Mouse (Mus musculus) embryonic facial prominence, embryonic 10.5 days (tissue): Measurements from ENCODE around the gene Lama4. TPM values are rescaled to one million over a fixed set of nuclear protein-coding genes. Genes with fewer than 3 reads are reported as not detected.

Source experiments
- DNase-seq: peaks from one replicate; pipeline ENCODE4 v3.0.0-alpha.2; 2017; ENCODE audit warnings: low spot score
- H3K27ac ChIP-seq: fragments of 300-500 bp; sonication (generic); replicated peaks from 2 replicates; pipeline ENCODE4 v1.5.1; 2016; ENCODE audit warnings: mild to moderate bottlenecking
- H3K27me3 ChIP-seq: fragments of 300-500 bp; sonication (generic); replicated peaks from 2 replicates; pipeline ENCODE4 v1.6.1; 2016; ENCODE audit warnings: low read depth, mild to moderate bottlenecking; ENCODE audit not compliant: poor library complexity, severe bottlenecking
- H3K36me3 ChIP-seq: fragments of 300-500 bp; sonication (generic); replicated peaks from 2 replicates; pipeline ENCODE4 v1.6.1; 2016; ENCODE audit warnings: mild to moderate bottlenecking, moderate library complexity
- H3K4me1 ChIP-seq: fragments of 300-500 bp; sonication (generic); 2 replicates; pipeline ENCODE4 v1.6.1; 2016
- H3K4me3 ChIP-seq: fragments of 300-500 bp; sonication (generic); 2 replicates; pipeline ENCODE4 v1.5.1; 2016; ENCODE audit warnings: mild to moderate bottlenecking, moderate library complexity
- H3K9me3 ChIP-seq: fragments of 300-500 bp; sonication (generic); 2 replicates; pipeline ENCODE4 v1.6.1; 2016; ENCODE audit warnings: mild to moderate bottlenecking
- WGBS: fragments of 180-500 bp; shearing (Covaris S2); methylation state at CpG from one replicate; pipeline ENCODE4 v1.1.7; 2016; 5-methylcytosine and 5-hydroxymethylcytosine counted together
- polyA plus RNA-seq: library from polyadenylated mRNA; unstranded; fragments of >200 nt; fragmentation: Nextera tagmentation; extraction: Ambion mirVana; gene quantifications from 2 replicates; pipeline ENCODE4 v1.2.1, GENCODE M21; 2016

Gene Lama4
- polyA plus RNA-seq: 19.9 and 25.3 TPM in 2 replicates

DNA sequence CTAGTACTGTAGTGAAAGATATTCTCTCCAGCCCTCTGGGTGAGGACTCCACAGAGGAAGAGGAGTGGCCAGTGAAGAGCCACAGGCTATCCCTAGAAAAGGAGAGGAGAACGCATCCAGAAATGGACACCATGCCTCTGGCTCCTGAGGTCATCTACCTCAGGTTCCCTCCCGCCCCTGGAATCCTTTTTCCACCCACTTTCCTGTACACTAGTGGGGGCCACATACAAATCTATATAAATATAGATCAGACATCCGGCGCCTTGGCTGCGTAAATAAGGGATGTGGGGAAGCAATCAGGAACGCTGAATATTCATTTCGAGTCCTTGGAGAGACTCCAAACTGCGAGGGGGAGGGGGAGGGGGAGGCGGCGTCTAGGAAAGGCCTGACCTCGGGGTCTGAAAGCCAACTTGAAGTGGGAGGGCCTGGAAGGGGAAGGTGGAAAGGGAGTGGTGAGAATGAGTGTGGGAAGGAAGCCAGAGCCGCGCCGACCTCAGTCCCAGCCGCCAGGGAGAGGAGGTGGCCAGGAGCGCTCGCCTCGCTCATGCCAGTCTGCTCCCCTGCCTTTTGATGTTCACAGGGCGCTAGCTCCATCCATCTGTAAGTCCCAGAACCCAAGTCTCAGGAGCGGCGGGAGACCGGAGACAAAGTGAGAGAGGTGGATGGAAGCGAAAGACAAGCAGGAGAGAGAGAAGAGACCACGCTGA lies at the start of gene Lama4:
Gene Lama4, plus strand, starts transcription at position 441 of the 707 bp plus-strand sequence.
- Histone ChIP-seq H3K4me1 (peaks cover 32% of the 10 kb centered on the region), H3K36me3 (no peaks in the 10 kb centered on the region), H3K27ac (peak within 1 kb of the TSS; percentile 84), H3K9me3 (no peaks in the 10 kb centered on the region), H3K4me3 (peak within 1 kb of the TSS; percentile 61), H3K27me3 (0 out of 2 replicates have a peak, but pooled peaks cover 5% of the 10 kb centered on the region)
- 6% methylated on average over 24 of the region's 24 CpGs for WGBS
- peak; percentile 79 for DNase-seq

- WGBS: 80% methylated on average over 4 of the region's 4 CpGs
- no peak overlapping the region for H3K4me3 ChIP-seq
- peaks cover 5% of the 10 kb centered on the region; the same call in 1 of the 2 replicates for H3K4me1 ChIP-seq
- no peaks in the 10 kb centered on the region for H3K9me3 ChIP-seq
- H3K27me3 ChIP-seq: no peaks in the 10 kb centered on the region
- no peaks in the 10 kb centered on the region for H3K36me3 ChIP-seq
- H3K27ac ChIP-seq: no peak overlapping the region
- DNase-seq: no peak
These were observed 49.2 kb upstream of the Lama4 start for GRCm38 (mm10) chr10:38916027-38916617.

DNA sequence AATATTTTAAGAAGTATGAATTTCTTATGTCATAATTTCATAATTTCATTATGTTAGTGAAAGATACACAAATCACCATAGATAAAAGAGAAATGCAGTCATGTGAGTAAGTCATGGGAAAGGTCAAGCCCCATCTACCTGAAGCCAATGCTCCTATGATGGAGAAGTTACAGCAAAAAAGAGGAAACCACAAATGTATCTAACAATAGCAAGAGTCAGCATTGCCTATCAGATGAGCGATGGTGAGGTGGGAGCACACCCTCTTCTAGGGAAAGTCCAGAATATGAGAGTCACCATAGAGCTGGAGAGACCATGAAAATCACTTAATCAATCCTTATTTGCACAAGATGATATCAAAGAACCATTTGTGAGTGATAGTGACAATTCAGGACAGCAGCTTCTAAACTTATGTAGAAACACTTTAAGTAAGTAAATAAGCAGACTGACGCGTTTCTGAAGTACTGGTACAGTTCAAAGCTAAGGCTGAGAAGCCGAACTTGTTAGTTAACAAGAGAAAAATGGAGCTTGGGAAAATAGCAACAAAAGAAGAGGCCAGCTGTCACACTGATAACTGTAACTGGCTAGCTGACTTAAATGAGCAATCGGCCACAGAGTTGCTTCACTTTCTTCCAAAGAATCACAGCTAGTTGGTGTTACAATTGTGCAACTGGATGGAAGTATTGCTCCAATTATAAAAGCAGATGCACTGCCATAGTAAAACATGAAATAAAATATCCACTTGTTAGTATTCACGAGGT lies 36.2 kb upstream of the Lama4 start:
- no peaks in the 10 kb centered on the region for H3K9me3 ChIP-seq
- H3K4me3 ChIP-seq: no peak overlapping the region
- no peak for DNase-seq
- 91% methylated on average over 6 of the region's 6 CpGs for WGBS
- H3K4me1 ChIP-seq: no peaks in the 10 kb centered on the region
- no peak overlapping the region for H3K27ac ChIP-seq
- H3K36me3 ChIP-seq: no peaks in the 10 kb centered on the region
- H3K27me3 ChIP-seq: no peaks in the 10 kb centered on the region

DNA sequence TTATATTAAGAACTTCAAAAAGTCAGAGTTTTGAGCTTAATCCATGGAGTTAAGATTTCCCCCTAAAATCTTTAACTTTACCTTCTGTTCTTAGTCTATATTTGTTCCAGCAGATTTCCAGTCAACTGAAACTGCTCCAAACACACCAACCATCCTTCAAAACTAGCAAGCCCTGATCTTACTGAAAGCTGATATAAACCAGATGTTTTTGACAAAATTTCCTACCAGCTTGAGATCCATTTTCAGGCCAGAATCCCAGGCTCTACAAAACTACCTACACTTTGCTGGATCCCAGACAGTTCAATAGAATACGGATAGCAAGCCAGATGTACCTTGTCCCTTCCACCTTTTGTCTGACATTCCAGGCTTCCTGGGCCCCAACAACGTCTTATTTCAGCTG lies 20.6 kb upstream of the Lama4 start:
- Histone ChIP-seq H3K27ac (no peak overlapping the region), H3K4me1 (0 out of 2 replicates have a peak, but pooled peaks cover 2% of the 10 kb centered on the region), H3K9me3 (no peaks in the 10 kb centered on the region), H3K27me3 (no peaks in the 10 kb centered on the region), H3K36me3 (no peaks in the 10 kb centered on the region), H3K4me3 (no peak overlapping the region)
- 64% methylated on average over 2 of the region's 2 CpGs for WGBS
- DNase-seq: no peak

- Histone ChIP-seq H3K36me3 (no peaks in the 10 kb centered on the region), H3K27me3 (0 out of 2 replicates have a peak, but pooled peaks cover 5% of the 10 kb centered on the region), H3K9me3 (no peaks in the 10 kb centered on the region), H3K27ac (no peak overlapping the region), H3K4me1 (peaks cover 19% of the 10 kb centered on the region), H3K4me3 (no peak overlapping the region)
- 70% methylated on average over 2 of the region's 2 CpGs for WGBS
- DNase-seq: no peak
These were observed 3.4 kb upstream of the Lama4 start for GRCm38 (mm10) chr10:38961920-38962319.

- H3K4me1 ChIP-seq: peaks cover 32% of the 10 kb centered on the region
- DNase-seq: no peak
- H3K9me3 ChIP-seq: no peaks in the 10 kb centered on the region
- no peak overlapping the region; the same call in 1 of the 2 replicates for H3K27ac ChIP-seq
- H3K36me3 ChIP-seq: no peaks in the 10 kb centered on the region
- H3K27me3 ChIP-seq: 0 out of 2 replicates have a peak, but pooled peaks cover 5% of the 10 kb centered on the region
- peak overlapping the region; percentile 61; the same call in 1 of the 2 replicates for H3K4me3 ChIP-seq
- WGBS: 57% methylated on average over 4 of the region's 4 CpGs
These were observed 618 bp upstream of the Lama4 start for GRCm38 (mm10) chr10:38964719-38965074.

- H3K27ac ChIP-seq: peak overlapping the region; percentile 84
- peak; percentile 52 for DNase-seq
- WGBS: 3% methylated on average over 14 of the region's 14 CpGs
These were observed 542 bp downstream of the Lama4 start for GRCm38 (mm10) chr10:38965857-38966256.

DNA sequence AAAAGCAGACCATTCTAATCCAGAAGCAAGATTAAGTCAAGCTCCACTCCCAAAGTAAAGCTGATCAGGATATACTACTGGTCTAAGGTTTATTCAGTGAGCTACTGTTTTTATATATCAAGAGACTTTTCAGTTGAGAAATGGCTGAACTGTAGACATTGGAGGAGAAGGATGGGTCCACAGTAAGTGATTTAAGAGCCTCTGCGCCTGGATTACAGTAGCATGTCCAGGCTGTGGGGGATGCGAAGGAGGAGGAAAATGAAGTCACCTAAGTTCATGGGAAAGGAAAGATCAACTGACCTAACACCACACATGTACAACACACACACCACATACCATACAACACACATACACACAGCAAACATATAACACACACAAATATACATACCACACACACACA lies 1.3 kb downstream of the Lama4 start:
- 77% methylated on average over 2 of the region's 2 CpGs for WGBS
- Histone ChIP-seq H3K27me3 (0 out of 2 replicates have a peak, but pooled peaks cover 5% of the 10 kb centered on the region), H3K4me1 (peaks cover 32% of the 10 kb centered on the region), H3K9me3 (no peaks in the 10 kb centered on the region), H3K4me3 (peak overlapping the region; percentile 61), H3K36me3 (no peaks in the 10 kb centered on the region), H3K27ac (no peak overlapping the region)
- no peak for DNase-seq

More at GRCm38 (mm10) chr10:38965857-38966256, 542 bp downstream of the Lama4 start:
- H3K4me1 ChIP-seq: peaks cover 32% of the 10 kb centered on the region
- no peaks in the 10 kb centered on the region for H3K9me3 ChIP-seq
- H3K27me3 ChIP-seq: 0 out of 2 replicates have a peak, but pooled peaks cover 5% of the 10 kb centered on the region
- no peaks in the 10 kb centered on the region for H3K36me3 ChIP-seq
- H3K4me3 ChIP-seq: peak overlapping the region; percentile 61

DNA sequence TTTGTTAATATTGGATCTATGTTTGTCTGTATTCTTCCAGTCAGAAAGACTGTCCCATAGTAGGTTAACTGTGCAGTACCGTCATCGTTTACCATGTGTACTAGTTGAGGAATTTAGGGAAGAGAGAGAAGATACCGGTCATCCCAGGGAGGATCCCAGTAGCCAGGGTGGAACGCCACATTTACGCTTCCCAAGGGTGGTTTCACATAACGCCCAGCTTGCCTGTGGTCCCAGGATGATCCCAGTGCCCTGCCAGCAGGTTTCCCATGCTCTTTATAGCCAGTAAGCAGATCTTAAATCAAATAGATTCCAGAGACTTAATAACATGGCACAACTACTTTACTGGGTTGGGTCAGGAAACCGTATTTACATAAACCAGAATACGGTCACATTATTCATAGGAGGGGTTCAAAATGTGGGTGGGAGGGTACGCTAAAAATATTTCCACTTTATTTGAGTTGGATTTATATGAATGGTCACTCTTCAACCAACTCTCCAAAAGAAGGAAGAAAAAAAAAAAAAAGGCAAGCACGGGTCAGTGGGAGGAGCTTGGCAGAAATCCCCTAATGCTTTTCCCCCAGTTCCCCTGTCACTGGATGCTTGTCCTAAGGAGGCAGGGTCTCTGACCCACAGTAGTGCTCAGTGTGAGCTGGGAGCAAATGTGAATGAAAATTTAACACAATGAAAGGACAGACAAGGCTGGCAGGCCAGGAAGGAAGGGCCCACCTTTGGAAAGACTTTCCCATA lies 3.2 kb downstream of the Lama4 start:
- Histone ChIP-seq H3K4me1 (peaks cover 46% of the 10 kb centered on the region), H3K9me3 (no peaks in the 10 kb centered on the region), H3K4me3 (peak overlapping the region; percentile 61; the same call in 1 of the 2 replicates), H3K27me3 (0 out of 2 replicates have a peak, but pooled peaks cover 5% of the 10 kb centered on the region), H3K27ac (no peak overlapping the region), H3K36me3 (no peaks in the 10 kb centered on the region)
- 82% methylated on average over 10 of the region's 10 CpGs for WGBS
- DNase-seq: no peak

- no peak overlapping the region for H3K27ac ChIP-seq
- no peaks in the 10 kb centered on the region for H3K36me3 ChIP-seq
- no peak for DNase-seq
- H3K9me3 ChIP-seq: no peaks in the 10 kb centered on the region
- H3K4me1 ChIP-seq: peaks cover 48% of the 10 kb centered on the region
- 86% methylated on average over 2 of the region's 2 CpGs for WGBS
- H3K27me3 ChIP-seq: 0 out of 2 replicates have a peak, but pooled peaks cover 5% of the 10 kb centered on the region
- H3K4me3 ChIP-seq: no peak overlapping the region
These were observed 4.2 kb downstream of the Lama4 start for GRCm38 (mm10) chr10:38969543-38969942.

- 87% methylated on average over 6 of the region's 6 CpGs for WGBS
- H3K4me1 ChIP-seq: peaks cover 47% of the 10 kb centered on the region
These were observed 4.7 kb downstream of the Lama4 start for GRCm38 (mm10) chr10:38969975-38970374.

More at GRCm38 (mm10) chr10:38969975-38970374, 4.7 kb downstream of the Lama4 start:
- Histone ChIP-seq H3K4me3 (no peak overlapping the region), H3K36me3 (no peaks in the 10 kb centered on the region), H3K27ac (no peak overlapping the region), H3K9me3 (no peaks in the 10 kb centered on the region), H3K27me3 (0 out of 2 replicates have a peak, but pooled peaks cover 5% of the 10 kb centered on the region)
- DNase-seq: no peak
